Mouse (Mus musculus) intestine, embryonic 14.5 days (tissue): ENCODE measurements around the gene Lmntd2. TPM values are rescaled to one million over a fixed set of nuclear protein-coding genes. Genes with fewer than 3 reads are reported as not detected.
A peak's percentile ranks its signal among the peaks of the same experiment; 100 is the strongest.

ENCODE experiments used
- ATAC-seq: fragments of 200-750 bp; cut with Nextera tagmentation; replicated peaks from 2 replicates; pipeline ENCODE4 v1.8.0; 2017; ENCODE audit warnings: low read depth, moderate number of reproducible peaks, moderate TSS enrichment, moderate library complexity; ENCODE audit not compliant: low FRiP score, low TSS enrichment
- DNase-seq: peaks from one replicate; pipeline ENCODE4 v3.0.0-alpha.2; 2018; ENCODE audit warnings: low spot score
- H3K27ac ChIP-seq: fragments of 300-500 bp; sonication (generic); 2 replicates; pipeline ENCODE4 v1.5.1; 2014; ENCODE audit warnings: low read depth, mild to moderate bottlenecking, control low read depth
- H3K27me3 ChIP-seq: fragments of 300-500 bp; sonication (generic); replicated peaks from 2 replicates; pipeline ENCODE4 v1.6.1; 2014; ENCODE audit warnings: low read length, control low read depth; ENCODE audit not compliant: control insufficient read depth, insufficient read depth
- H3K36me3 ChIP-seq: fragments of 300-500 bp; sonication (generic); 2 replicates; pipeline ENCODE4 v1.6.1; 2014; ENCODE audit warnings: low read length, control low read depth; ENCODE audit not compliant: control insufficient read depth, insufficient read depth
- H3K4me1 ChIP-seq: fragments of 300-500 bp; sonication (generic); replicated peaks from 2 replicates; pipeline ENCODE4 v1.6.1; 2014; ENCODE audit warnings: low read length, control low read depth, mixed read lengths; ENCODE audit not compliant: control insufficient read depth, insufficient read depth
- H3K4me2 ChIP-seq: fragments of 300-500 bp; sonication (generic); 2 replicates; pipeline ENCODE4 v1.6.1; 2014; ENCODE audit warnings: low read length
- H3K4me3 ChIP-seq: fragments of 300-500 bp; sonication (generic); 2 replicates; pipeline ENCODE4 v1.5.1; 2014; ENCODE audit warnings: low read depth, low read length, control low read depth, mixed read lengths
- H3K9ac ChIP-seq: fragments of 300-500 bp; sonication (generic); 2 replicates; pipeline ENCODE4 v1.6.1; 2014; ENCODE audit warnings: mild to moderate bottlenecking, low read length
- H3K9me3 ChIP-seq: fragments of 300-500 bp; sonication (generic); 2 replicates; pipeline ENCODE4 v1.6.1; 2016; ENCODE audit warnings: low read length, control low read depth; ENCODE audit not compliant: control insufficient read depth
- WGBS: fragments of 180-500 bp; shearing (Covaris S2); extraction: QIAGEN DNeasy Blood & Tissue Kit; methylation state at CpG from one replicate; pipeline ENCODE4 v1.1.7; 2014; 5-methylcytosine and 5-hydroxymethylcytosine counted together
- polyA plus RNA-seq: library from polyadenylated mRNA; unstranded; fragments of >200 nt; fragmentation: Nextera tagmentation; extraction: Ambion mirVana; gene quantifications from 2 replicates; pipeline ENCODE4 v1.2.1, GENCODE M21; 2014

The Lmntd2 gene
- polyA plus RNA-seq, 1 experiment from 2014 or later, result 2.8 TPM

DNA sequence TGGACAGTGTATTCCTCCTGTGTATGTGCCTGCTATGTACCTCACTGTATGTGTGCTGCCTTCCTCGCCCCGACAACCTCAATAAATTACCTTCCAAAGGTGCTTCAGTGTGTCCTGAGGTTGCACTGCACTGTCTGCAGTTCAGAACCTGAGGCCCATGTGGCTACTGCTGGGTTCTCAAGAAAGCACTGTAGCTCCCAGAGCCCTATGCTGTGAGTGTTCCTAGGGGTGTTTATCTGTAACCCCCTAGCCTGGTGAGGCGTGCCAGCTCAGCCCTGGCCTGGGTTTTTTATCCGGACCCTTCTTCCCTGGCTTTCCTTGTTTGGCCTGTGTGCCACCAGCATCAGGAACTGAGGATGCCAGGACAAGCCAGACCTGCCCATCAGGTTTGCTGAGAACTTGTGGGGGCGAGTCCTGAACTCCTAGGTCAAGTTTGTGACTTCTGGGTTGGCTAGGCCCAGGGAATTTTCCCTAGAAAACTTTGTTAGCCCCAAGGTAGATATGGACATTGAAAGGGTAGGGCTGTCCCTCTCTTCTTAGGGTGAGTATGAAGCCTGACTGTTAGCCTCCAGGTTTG lies 4.8 kb upstream of the Lmntd2 start:
- WGBS, result 86% methylated on average over 5 of the region's 5 CpGs
- no peak overlapping the region for H3K4me3 ChIP-seq
- H3K27ac ChIP-seq, result no peak overlapping the region
- ATAC-seq (no peak), DNase-seq (no peak)
- peaks cover 19% of the 10 kb centered on the region for H3K36me3 ChIP-seq
- H3K9me3 ChIP-seq, result no peaks in the 10 kb centered on the region
- no peaks in the 10 kb centered on the region for H3K27me3 ChIP-seq
- H3K4me2 ChIP-seq, result no peak overlapping the region
- no peak overlapping the region for H3K9ac ChIP-seq
- peaks cover 42% of the 10 kb centered on the region for H3K4me1 ChIP-seq

DNA sequence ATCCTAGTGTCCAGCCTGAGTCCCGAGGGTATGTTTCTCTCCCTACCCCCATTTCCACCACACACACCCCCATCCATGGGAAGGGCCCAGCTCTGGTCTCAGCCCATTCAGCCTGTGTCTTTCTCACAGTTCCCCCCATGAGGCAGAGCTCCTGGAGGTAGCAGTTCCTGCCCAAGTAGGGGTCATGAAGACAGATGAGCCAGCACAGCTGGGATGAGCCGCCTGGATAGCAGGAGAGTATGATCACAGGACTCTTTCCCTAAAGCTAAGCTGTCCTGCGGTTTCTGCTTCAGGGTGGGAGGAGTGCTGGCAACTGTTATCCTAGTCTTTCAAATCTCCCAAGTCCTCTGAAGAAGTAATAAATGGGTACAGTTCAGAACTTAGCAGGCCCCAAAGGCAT lies 4.3 kb upstream of the Lmntd2 start:
- Histone ChIP-seq H3K9ac (no peak overlapping the region), H3K4me1 (peaks cover 42% of the 10 kb centered on the region), H3K27ac (no peak overlapping the region), H3K9me3 (no peaks in the 10 kb centered on the region), H3K4me3 (no peak overlapping the region), H3K36me3 (peaks cover 19% of the 10 kb centered on the region), H3K4me2 (peak overlapping the region; percentile 84; the same call in 1 of the 2 replicates), H3K27me3 (no peaks in the 10 kb centered on the region)
- ATAC-seq (no peak), DNase-seq (no peak)
- 73% methylated on average over 3 of the region's 3 CpGs for WGBS

DNA sequence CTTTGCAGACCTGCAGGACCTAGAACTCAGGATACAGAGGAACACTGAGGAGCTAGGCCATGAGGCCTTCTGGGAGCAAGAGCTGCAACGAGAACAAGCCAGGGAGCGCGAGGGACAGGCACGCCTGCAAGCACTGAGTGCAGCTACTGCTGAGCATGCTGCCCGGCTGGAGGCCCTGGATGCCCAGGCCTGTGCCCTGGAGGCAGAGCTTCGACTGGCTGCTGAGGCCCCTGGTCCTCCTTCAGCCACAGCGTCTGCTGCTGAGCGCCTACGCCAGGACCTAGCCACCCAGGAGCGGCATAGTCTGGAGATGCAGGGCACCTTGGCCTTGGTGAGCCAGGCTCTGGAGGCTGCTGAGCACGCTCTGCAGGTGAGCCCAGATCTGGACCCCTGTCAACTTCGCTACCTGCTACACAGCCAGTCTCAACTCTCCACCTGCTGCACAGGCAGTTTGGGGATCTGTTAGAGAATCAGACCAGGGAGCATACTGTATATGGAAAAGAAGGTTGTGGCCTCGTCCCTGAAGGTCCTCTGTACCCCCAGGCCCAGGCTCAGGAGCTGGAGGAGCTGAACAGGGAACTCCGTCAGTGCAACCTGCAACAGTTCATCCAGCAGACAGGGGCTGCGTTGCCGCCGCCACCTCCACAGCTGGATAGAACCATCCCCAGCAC lies 3.6 kb upstream of the Lmntd2 start:
- Histone ChIP-seq H3K4me3 (no peak overlapping the region), H3K9me3 (no peaks in the 10 kb centered on the region), H3K4me1 (peaks cover 35% of the 10 kb centered on the region), H3K9ac (no peak overlapping the region), H3K4me2 (peak overlapping the region; percentile 84), H3K27me3 (no peaks in the 10 kb centered on the region), H3K27ac (no peak overlapping the region), H3K36me3 (peaks cover 19% of the 10 kb centered on the region)
- WGBS, result 87% methylated on average over 17 of the region's 17 CpGs
- ATAC-seq (no peak), DNase-seq (no peak)

DNA sequence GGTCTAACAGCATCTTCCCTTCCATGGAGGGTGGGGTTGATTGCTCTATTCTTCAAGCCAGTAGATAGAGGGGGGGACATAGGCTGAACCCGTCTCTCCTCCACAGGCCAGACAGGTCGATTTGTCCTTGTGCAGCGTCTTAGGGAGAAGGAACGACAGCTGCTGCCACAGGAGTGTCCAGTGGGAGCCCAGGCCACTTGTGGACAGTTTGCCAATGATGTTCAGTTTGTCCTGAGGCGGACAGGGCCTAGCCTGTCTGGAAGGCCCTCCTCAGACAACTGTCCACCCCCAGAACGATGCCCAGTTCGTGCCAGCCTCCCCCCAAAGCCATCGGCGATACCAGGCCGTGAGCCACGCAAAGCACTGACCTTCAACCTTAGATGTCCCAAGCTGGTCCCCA lies 3.0 kb upstream of the Lmntd2 start:
- peak overlapping the region; percentile 84 for H3K4me2 ChIP-seq
- no peak for DNase-seq
- H3K9ac ChIP-seq, result peak overlapping the region; percentile 64
- WGBS, result 77% methylated on average over 11 of the region's 11 CpGs
- H3K4me1 ChIP-seq, result peaks cover 29% of the 10 kb centered on the region
- ATAC-seq, result no peak
- no peaks in the 10 kb centered on the region for H3K9me3 ChIP-seq
- 0 out of 2 replicates have a peak overlapping the region, but pooled peaks have one; percentile 33 for H3K27ac ChIP-seq
- no peaks in the 10 kb centered on the region for H3K27me3 ChIP-seq
- H3K36me3 ChIP-seq, result peaks cover 19% of the 10 kb centered on the region
- H3K4me3 ChIP-seq, result peak overlapping the region; percentile 62

DNA sequence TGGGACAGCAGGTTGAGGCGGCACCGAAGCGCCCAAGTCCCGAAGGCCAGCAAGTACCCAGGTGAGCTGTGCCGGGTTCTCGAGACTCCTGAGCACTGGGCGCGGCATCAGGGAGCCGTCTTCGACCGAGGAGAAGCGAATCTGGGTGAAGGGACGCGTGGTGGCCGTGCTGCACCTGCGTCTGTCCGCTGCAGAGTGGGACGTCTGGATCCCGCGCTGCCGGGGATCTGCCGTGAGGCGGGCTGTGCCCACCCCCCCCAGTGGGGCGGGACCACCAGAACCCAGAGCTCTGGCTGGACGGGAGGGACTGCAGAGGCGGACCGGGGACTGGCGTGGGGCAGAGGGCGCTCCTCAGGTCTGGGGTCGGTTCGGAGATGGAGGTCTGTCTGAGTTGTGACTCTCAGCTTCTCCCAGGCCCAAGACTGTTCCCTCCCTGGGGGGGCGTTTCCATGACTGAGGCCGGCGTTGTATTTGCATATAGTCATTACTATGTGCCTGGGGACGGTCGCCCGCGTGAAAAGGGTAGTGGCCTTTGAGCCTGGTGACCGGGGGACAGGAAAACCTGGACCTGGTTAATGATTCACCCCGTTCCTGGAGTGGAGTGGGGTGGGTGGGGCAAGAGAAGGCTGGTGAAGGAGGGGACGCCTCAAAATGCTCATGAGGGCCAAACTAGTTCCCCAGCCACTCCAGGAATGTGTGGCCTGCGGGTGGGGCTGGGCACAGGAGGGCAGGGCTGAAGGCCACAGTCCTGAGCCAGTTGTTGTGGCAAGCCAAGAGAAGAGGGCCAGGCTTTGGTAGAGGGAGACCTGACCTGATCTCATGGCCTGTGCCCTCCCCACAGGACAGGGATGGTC lies 2.2 kb upstream of the Lmntd2 start:
- ATAC-seq, result peak; percentile 65
- 1% methylated on average over 34 of the region's 42 CpGs for WGBS
- Histone ChIP-seq H3K4me3 (peak overlapping the region; percentile 62), H3K27me3 (no peaks in the 10 kb centered on the region), H3K9me3 (no peaks in the 10 kb centered on the region), H3K4me1 (peaks cover 28% of the 10 kb centered on the region), H3K36me3 (peaks cover 19% of the 10 kb centered on the region), H3K27ac (peak overlapping the region; percentile 85), H3K4me2 (peak overlapping the region; percentile 84), H3K9ac (peak overlapping the region; percentile 64)
- peak; percentile 95 for DNase-seq

DNA sequence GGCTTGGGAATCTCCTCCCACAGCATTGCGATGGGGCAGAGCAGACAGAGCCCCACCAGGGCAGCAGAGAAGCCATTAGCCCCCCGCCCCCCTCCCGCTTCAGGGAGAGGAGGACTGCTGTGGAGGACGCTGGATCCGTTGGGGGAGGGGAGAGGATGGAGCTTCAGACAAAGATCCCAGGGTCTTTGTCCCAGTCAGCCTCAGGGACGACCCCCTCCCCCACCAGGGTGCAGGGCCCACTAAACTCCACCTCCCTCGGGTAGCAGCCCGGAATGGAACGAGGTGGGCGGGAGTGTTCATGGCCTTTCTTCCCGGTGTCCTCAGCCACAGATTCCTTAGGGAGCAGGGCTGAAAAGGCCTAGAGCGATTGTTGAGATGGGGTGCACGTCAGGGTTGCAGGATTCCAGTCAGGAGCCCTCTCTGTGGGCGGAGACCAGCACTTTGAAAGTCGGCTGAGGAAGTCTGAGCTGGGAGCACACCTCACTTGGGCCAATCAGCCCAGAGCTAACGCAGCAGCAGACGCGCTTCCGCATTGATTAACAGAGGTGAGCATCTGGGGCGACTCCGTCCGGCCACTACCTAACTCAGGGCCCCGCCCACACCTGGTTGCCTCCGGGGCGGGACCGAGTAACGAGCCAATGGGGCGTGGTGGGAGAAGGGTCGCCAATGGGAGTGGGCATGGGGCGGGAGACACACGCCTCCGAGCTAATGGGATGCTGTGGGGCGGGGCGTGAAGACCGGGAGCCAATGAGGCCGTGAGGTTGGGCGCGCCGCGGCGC lies 1.4 kb upstream of the Lmntd2 start, which contains the start of gene Rassf7:
Rassf7 (plus strand) TSS at position 760 of the 779 bp plus-strand sequence.
- Histone ChIP-seq H3K4me3 (peak within 1 kb of the TSS; percentile 62), H3K36me3 (peaks cover 18% of the 10 kb centered on the region), H3K9ac (peak within 1 kb of the TSS; percentile 64), H3K27ac (peak within 1 kb of the TSS; percentile 85), H3K9me3 (no peaks in the 10 kb centered on the region), H3K4me2 (peak within 1 kb of the TSS; percentile 84), H3K4me1 (peaks cover 20% of the 10 kb centered on the region), H3K27me3 (no peaks in the 10 kb centered on the region)
- under 1% methylated on average over 41 of the region's 41 CpGs for WGBS
- DNase-seq (peak; percentile 89), ATAC-seq (peak; percentile 90)

DNA sequence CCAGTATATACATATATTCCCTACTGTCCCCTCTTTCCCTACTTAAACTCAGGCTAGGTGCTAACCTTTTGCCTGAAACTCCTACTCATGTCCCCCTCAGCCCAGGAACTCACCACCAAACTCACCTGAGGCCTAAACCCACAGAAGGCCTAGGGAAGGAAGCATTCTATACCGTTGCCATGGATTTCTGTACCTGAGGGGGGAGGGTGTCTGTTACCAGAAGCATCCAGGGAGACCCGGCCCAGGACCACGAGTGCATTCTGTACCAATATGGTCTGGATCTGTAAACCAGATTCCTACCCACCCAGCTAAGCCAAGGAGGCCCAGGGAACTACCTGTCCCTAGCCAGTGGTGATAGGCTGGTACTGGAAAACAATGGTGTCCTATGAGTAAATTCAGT lies 430 bp upstream of the Lmntd2 start:
- peak overlapping the region; percentile 85 for H3K27ac ChIP-seq
- H3K4me1 ChIP-seq, result peaks cover 14% of the 10 kb centered on the region; the same call in 1 of the 2 replicates
- H3K9me3 ChIP-seq, result no peaks in the 10 kb centered on the region
- H3K27me3 ChIP-seq, result no peaks in the 10 kb centered on the region
- H3K4me2 ChIP-seq, result peak overlapping the region; percentile 84
- no peak overlapping the region for H3K9ac ChIP-seq
- no peak overlapping the region for H3K4me3 ChIP-seq
- ATAC-seq (no peak), DNase-seq (no peak)
- peaks cover 9% of the 10 kb centered on the region; the same call in 1 of the 2 replicates for H3K36me3 ChIP-seq
- whole genome bisulfite sequencing, result 66% methylated on average over 3 of the region's 3 CpGs

DNA sequence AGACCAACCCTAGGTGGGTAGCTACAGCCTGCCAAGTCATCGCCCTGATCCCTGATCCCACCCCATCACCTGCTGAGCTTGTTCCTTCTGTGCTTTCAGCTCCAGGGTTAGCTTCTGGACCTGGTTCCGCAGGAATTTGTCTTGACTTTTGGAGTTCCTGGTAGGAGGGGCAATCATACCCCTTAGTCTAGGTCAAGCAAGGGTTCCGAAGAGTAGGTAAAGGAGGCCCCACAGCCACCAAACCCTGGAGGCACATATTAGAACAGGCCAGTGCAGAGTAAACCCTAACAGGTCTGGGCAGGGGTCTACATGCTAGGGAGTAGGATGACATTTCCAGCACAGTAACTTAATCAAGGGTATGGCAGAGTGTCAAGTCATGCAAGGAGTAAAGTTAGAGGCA lies 747 bp downstream of the Lmntd2 start:
- no peaks in the 10 kb centered on the region for H3K27me3 ChIP-seq
- H3K36me3 ChIP-seq, result peaks cover 1% of the 10 kb centered on the region; the same call in 1 of the 2 replicates
- H3K4me1 ChIP-seq, result peaks cover 14% of the 10 kb centered on the region; the same call in 1 of the 2 replicates
- no peak overlapping the region for H3K27ac ChIP-seq
- DNase-seq, result no peak
- no peak overlapping the region for H3K4me3 ChIP-seq
- no peak overlapping the region for H3K9ac ChIP-seq
- ATAC-seq, result no peak
- 87% methylated on average over 3 of the region's 3 CpGs for WGBS
- H3K4me2 ChIP-seq, result no peak overlapping the region
- H3K9me3 ChIP-seq, result no peaks in the 10 kb centered on the region
